Mouse (Mus musculus): ENCODE data around the gene Strn3. TPM values are rescaled to one million over a fixed set of nuclear protein-coding genes. Genes with fewer than 3 reads are reported as not detected.
"Not testable (repeated sequence)": the region's sequence is repeated elsewhere in the genome, so short reads cannot be mapped to it uniquely, and the experiment has no call there.

Strn3 gene
- polyA plus RNA-seq, 1 experiment from 2014 or later = 46.3 TPM

DNA sequence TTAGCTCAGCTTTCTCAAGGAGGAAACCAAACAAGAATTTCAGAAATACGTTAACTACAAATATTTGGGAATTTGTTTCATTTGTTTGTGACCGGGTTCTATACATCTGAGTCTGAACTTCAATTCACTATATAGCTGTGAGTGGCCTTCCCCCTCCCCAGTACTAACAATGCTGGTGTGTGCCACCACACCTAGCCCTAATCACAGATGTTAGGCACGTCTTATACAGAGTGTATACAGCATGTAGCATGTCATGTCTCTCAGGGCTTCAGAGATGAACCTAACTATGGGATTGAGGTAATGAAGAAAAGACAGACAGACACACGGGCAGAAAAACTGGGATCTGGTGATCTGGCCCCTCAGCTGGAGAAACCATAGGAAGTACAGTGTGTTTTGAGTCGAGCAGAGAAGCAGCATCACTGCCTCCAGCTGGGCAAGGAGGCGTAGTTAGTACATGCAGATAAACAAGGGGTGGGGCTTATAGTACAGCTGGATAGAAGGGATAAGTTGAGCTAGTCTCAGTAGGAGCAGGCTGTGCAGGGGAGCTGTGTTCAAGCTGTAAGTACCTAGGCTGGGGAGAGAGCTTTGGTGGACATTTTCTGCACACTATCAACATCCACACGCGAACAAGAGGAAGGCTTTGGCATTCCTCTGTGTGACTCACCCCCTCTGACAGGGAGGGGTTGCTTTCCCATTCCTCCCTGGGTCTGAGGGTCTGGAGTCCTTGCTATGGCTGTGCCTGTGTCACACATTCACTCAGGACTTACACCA lies 8.1 kb upstream of the Strn3 start:
- 52% methylated on average over 8 of the region's 8 CpGs for WGBS
- H3K9ac ChIP-seq (ENCODE audit: low read depth, low read length) = no peak overlapping the region
- no peaks in the 10 kb centered on the region for H3K27me3 ChIP-seq (ENCODE audit: insufficient read depth, low read length)
- no peaks in the 10 kb centered on the region for H3K9me3 ChIP-seq (replicated peaks; ENCODE audit: low read length)
- H3K27ac ChIP-seq = no peak overlapping the region
- H3K4me3 ChIP-seq (replicated peaks; ENCODE audit: low read depth, low read length) = no peak overlapping the region
- H3K4me1 ChIP-seq (replicated peaks; ENCODE audit: insufficient read depth, low read length) = no peaks in the 10 kb centered on the region
- TF ChIP-seq CTCF (IDR thresholded peaks at IDR 0.05; ENCODE audit: low read depth) = no peak
- no peak; the same call in 1 of the 2 replicates for ATAC-seq (replicated peaks; ENCODE audit: low FRiP score, low read depth)
- H3K36me3 ChIP-seq (ENCODE audit: insufficient read depth, low read length) = no peaks in the 10 kb centered on the region
- no peak overlapping the region for H3K4me2 ChIP-seq (ENCODE audit: low read length)
- peak; percentile 47 for DNase-seq (ENCODE audit: low spot score)

DNA sequence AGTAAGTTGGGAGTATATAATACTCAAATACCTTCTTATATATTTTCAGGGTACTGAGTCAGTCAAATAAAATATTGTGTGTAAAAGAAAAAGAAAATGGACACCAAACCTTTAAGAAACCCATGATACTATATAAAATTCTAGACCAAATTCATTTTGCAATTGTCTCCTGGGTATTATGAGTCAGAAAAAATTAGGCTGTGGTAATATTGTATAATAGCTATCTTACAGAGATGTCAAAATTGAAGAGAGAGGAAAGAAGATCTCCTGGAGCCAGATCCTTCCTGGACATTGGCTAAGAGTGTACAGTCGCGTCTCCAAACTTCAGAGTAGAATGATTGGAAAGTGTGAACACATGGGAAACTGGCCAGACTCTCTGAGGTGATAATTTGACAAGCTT lies 4.5 kb upstream of the Strn3 start:
- no peak overlapping the region for H3K27ac ChIP-seq
- H3K4me1 ChIP-seq (replicated peaks; ENCODE audit: insufficient read depth, low read length) = peaks cover 12% of the 10 kb centered on the region; the same call in 1 of the 2 replicates
- no peak overlapping the region for H3K4me3 ChIP-seq (replicated peaks; ENCODE audit: low read depth, low read length)
- no peak for ATAC-seq (replicated peaks; ENCODE audit: low FRiP score, low read depth)
- H3K9me3 ChIP-seq (replicated peaks; ENCODE audit: low read length) = no peaks in the 10 kb centered on the region
- no peak for TF ChIP-seq CTCF (IDR thresholded peaks at IDR 0.05; ENCODE audit: low read depth)
- H3K36me3 ChIP-seq (ENCODE audit: insufficient read depth, low read length) = no peaks in the 10 kb centered on the region
- 97% methylated on average over 2 of the region's 2 CpGs for WGBS
- H3K27me3 ChIP-seq (ENCODE audit: insufficient read depth, low read length) = no peaks in the 10 kb centered on the region
- H3K9ac ChIP-seq (ENCODE audit: low read depth, low read length) = no peak overlapping the region
- DNase-seq (ENCODE audit: low spot score) = no peak
- H3K4me2 ChIP-seq (ENCODE audit: low read length) = no peak overlapping the region

DNA sequence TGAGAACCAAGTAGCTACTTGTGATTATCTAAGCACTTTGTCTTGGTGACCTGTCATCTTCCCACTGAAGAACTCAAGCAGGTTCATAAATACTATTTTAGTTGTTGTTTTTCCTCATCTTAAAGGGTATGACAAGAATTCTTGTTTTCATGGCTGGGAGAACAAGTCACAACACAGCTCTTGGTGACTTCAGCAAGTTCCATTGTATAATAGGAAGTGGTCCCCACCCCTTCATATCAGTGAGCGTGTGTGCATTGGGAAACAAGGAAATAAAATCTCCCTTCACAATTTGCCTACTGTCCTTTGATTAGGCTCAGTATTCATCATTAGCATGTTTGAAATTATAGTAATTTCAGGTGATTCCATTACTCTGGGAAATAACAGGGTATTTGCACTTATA lies 3.3 kb upstream of the Strn3 start:
- H3K27ac ChIP-seq = no peak overlapping the region
- H3K36me3 ChIP-seq (ENCODE audit: insufficient read depth, low read length) = no peaks in the 10 kb centered on the region
- no peak overlapping the region for H3K9ac ChIP-seq (ENCODE audit: low read depth, low read length)
- no peaks in the 10 kb centered on the region for H3K9me3 ChIP-seq (replicated peaks; ENCODE audit: low read length)
- H3K4me3 ChIP-seq (replicated peaks; ENCODE audit: low read depth, low read length) = no peak overlapping the region
- 63% methylated on average over 1 of the region's 1 CpGs for WGBS
- DNase-seq (ENCODE audit: low spot score) (no peak), ATAC-seq (replicated peaks; ENCODE audit: low FRiP score, low read depth) (no peak)
- peaks cover 12% of the 10 kb centered on the region; the same call in 1 of the 2 replicates for H3K4me1 ChIP-seq (replicated peaks; ENCODE audit: insufficient read depth, low read length)
- no peak for TF ChIP-seq CTCF (IDR thresholded peaks at IDR 0.05; ENCODE audit: low read depth)
- H3K27me3 ChIP-seq (ENCODE audit: insufficient read depth, low read length) = no peaks in the 10 kb centered on the region
- no peak overlapping the region for H3K4me2 ChIP-seq (ENCODE audit: low read length)

DNA sequence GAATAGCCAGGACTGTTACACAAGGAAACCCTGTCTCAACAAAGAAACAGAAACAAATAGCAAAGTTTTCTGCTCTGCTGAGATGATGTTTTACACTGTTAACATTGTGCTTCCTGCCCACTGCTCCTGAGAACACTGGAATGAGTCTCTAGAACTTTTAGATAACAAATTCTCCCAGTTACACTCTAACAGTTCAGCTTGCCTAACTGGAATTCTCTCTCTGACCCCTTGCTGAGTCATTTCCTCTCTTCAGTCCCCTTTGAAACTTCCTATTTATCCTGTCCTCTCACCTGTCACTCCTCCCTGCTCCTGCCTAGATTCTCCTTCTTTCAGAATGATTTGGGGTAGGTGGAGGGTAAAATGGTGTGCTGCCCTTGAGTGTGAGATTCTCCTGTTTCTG lies 2.4 kb upstream of the Strn3 start:
- Histone ChIP-seq H3K27me3 (ENCODE audit: insufficient read depth, low read length) (no peaks in the 10 kb centered on the region), H3K36me3 (ENCODE audit: insufficient read depth, low read length) (no peaks in the 10 kb centered on the region), H3K4me1 (replicated peaks; ENCODE audit: insufficient read depth, low read length) (peaks cover 12% of the 10 kb centered on the region; the same call in 1 of the 2 replicates), H3K4me3 (replicated peaks; ENCODE audit: low read depth, low read length) (no peak overlapping the region), H3K4me2 (ENCODE audit: low read length) (no peak overlapping the region), H3K9me3 (replicated peaks; ENCODE audit: low read length) (no peaks in the 10 kb centered on the region), H3K27ac (peak overlapping the region; percentile 74), H3K9ac (ENCODE audit: low read depth, low read length) (no peak overlapping the region)
- TF ChIP-seq CTCF (IDR thresholded peaks at IDR 0.05; ENCODE audit: low read depth) = no peak
- no peak for ATAC-seq (replicated peaks; ENCODE audit: low FRiP score, low read depth)
- DNase-seq (ENCODE audit: low spot score) = no peak

DNA sequence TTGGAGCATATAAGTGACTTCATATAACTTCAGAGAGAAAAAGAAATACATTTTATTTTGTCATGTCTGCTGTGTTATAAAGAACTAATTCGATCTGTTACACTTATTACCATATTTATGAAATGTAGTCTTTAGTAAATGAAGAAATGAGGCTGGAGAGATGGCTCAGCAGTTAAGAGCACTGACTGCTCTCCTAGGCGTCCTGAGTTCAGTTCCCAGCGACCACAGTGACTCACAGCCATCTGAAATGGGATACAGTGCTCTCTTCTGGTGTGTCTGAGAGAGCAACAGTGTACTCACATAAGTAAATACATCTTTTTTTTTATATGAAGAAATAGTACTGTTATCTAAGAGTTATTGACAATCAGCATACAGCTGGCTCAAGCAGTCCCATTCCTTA lies 1.7 kb upstream of the Strn3 start:
- no peak for ATAC-seq (replicated peaks; ENCODE audit: low FRiP score, low read depth)

DNA sequence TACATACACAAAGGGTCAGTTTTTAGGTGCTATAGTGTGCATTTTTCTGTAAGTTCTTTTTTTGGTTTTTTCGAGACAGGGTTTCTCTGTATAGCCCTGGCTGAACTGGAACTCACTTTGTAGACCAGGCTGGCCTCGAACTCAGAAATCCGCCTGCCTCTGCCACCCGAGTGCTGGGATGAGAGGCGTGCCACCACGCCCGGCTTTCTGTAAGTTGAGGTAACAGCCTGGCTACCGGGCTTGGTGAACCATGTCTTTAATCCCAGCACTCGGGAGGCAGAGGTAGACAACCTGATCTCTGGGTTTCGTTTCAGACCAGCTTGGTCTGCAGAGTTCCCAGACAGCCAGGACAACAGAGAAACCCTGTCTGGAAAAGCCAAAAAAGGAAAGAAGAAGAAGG lies 1.2 kb upstream of the Strn3 start:
- H3K27ac ChIP-seq = peak overlapping the region; percentile 100; the same call in 1 of the 2 replicates
- 61% methylated on average over 10 of the region's 10 CpGs for WGBS

More for the DNA sequence above, 1.7 kb upstream of the Strn3 start:
- Histone ChIP-seq H3K4me1 (replicated peaks; ENCODE audit: insufficient read depth, low read length) (peaks cover 12% of the 10 kb centered on the region; the same call in 1 of the 2 replicates), H3K27me3 (ENCODE audit: insufficient read depth, low read length) (no peaks in the 10 kb centered on the region), H3K27ac (peak overlapping the region; percentile 74), H3K4me3 (replicated peaks; ENCODE audit: low read depth, low read length) (no peak overlapping the region), H3K4me2 (ENCODE audit: low read length) (no peak overlapping the region), H3K9ac (ENCODE audit: low read depth, low read length) (no peak overlapping the region), H3K9me3 (replicated peaks; ENCODE audit: low read length) (no peaks in the 10 kb centered on the region), H3K36me3 (ENCODE audit: insufficient read depth, low read length) (no peaks in the 10 kb centered on the region)
- no peak for DNase-seq (ENCODE audit: low spot score)
- WGBS = 82% methylated on average over 3 of the region's 3 CpGs
- no peak for TF ChIP-seq CTCF (IDR thresholded peaks at IDR 0.05; ENCODE audit: low read depth)

More for the DNA sequence above, 1.2 kb upstream of the Strn3 start:
- DNase-seq (ENCODE audit: low spot score); H3K9me3 ChIP-seq (replicated peaks; ENCODE audit: low read length); H3K36me3 ChIP-seq (ENCODE audit: insufficient read depth, low read length); H3K9ac ChIP-seq (ENCODE audit: low read depth, low read length); H3K27me3 ChIP-seq (ENCODE audit: insufficient read depth, low read length); ATAC-seq (replicated peaks; ENCODE audit: low FRiP score, low read depth): not testable (repeated sequence)
- Histone ChIP-seq H3K4me3 (replicated peaks; ENCODE audit: low read depth, low read length) (peak overlapping the region; percentile 96; the same call in 1 of the 2 replicates), H3K4me1 (replicated peaks; ENCODE audit: insufficient read depth, low read length) (peaks cover 12% of the 10 kb centered on the region; the same call in 1 of the 2 replicates), H3K4me2 (ENCODE audit: low read length) (peak overlapping the region; percentile 51)
